Mouse (Mus musculus) intestine, embryonic 15.5 days (tissue): Measurements from ENCODE around the gene Gm20683. TPM values are rescaled to one million over a fixed set of nuclear protein-coding genes. Genes with fewer than 3 reads are reported as not detected.

Source experiments
- ATAC-seq: fragments of 200-750 bp; cut with Nextera tagmentation; 2 replicates; pipeline ENCODE4 v1.8.0; 2017; ENCODE audit warnings: moderate TSS enrichment, moderate library complexity
- H3K27ac ChIP-seq: fragments of 300-500 bp; sonication (generic); 2 replicates; pipeline ENCODE4 v1.5.1; 2015; ENCODE audit warnings: mild to moderate bottlenecking, inconsistent platforms
- H3K27me3 ChIP-seq: fragments of 300-500 bp; sonication (generic); replicated peaks from 2 replicates; pipeline ENCODE4 v1.6.1; 2015; ENCODE audit warnings: inconsistent platforms
- H3K36me3 ChIP-seq: fragments of 300-500 bp; sonication (generic); 2 replicates; pipeline ENCODE4 v1.6.1; 2015; ENCODE audit warnings: inconsistent platforms
- H3K4me1 ChIP-seq: fragments of 300-500 bp; sonication (generic); replicated peaks from 2 replicates; pipeline ENCODE4 v1.6.1; 2015; ENCODE audit warnings: inconsistent platforms
- H3K4me2 ChIP-seq: fragments of 300-500 bp; sonication (generic); replicated peaks from 2 replicates; pipeline ENCODE4 v1.6.1; 2015; ENCODE audit warnings: mild to moderate bottlenecking, inconsistent platforms
- H3K4me3 ChIP-seq: fragments of 300-500 bp; sonication (generic); replicated peaks from 2 replicates; pipeline ENCODE4 v1.5.1; 2015; ENCODE audit warnings: inconsistent platforms
- H3K9ac ChIP-seq: fragments of 300-500 bp; sonication (generic); 2 replicates; pipeline ENCODE4 v1.6.1; 2015; ENCODE audit warnings: inconsistent platforms
- H3K9me3 ChIP-seq: fragments of 300-500 bp; sonication (generic); 2 replicates; pipeline ENCODE4 v1.6.1; 2016; ENCODE audit warnings: inconsistent platforms
- WGBS: fragments of 180-500 bp; shearing (Covaris S2); methylation state at CpG from one replicate; pipeline ENCODE4 v1.1.7; 2015; 5-methylcytosine and 5-hydroxymethylcytosine counted together
- polyA plus RNA-seq: library from polyadenylated mRNA; unstranded; fragments of >200 nt; fragmentation: Nextera tagmentation; extraction: Ambion mirVana; gene quantifications from 2 replicates; pipeline ENCODE4 v1.2.1, GENCODE M21; 2015

Gene Gm20683
- polyA plus RNA-seq, 1 experiment from 2014 or later, result 1.1 TPM

- Histone ChIP-seq H3K4me3 (peak overlapping the region; percentile 91), H3K4me2 (peak overlapping the region; percentile 96), H3K9me3 (no peaks in the 10 kb centered on the region), H3K36me3 (no peaks in the 10 kb centered on the region; the same call in 1 of the 2 replicates), H3K27me3 (0 out of 2 replicates have a peak, but pooled peaks cover 2% of the 10 kb centered on the region), H3K9ac (peak overlapping the region; percentile 78), H3K27ac (peak overlapping the region; percentile 27; the same call in 1 of the 2 replicates), H3K4me1 (peaks cover 40% of the 10 kb centered on the region)
- peak; percentile 6; the same call in 1 of the 2 replicates for ATAC-seq
- 3% methylated on average over 37 of the region's 37 CpGs for WGBS
Observed at GRCm38 (mm10) chr17:25796211-25796771, 45.3 kb downstream of the Gm20683 start.

GRCm38 (mm10) chr17:25795609-25796092 lies 45.9 kb downstream of the Gm20683 start, which contains the start of gene AC134908.4:
AC134908.4 (minus strand) TSS chr17:25795659.
- Histone ChIP-seq H3K36me3 (no peaks in the 10 kb centered on the region; the same call in 1 of the 2 replicates), H3K4me2 (peak within 1 kb of the TSS; percentile 96), H3K4me1 (peaks cover 45% of the 10 kb centered on the region), H3K9me3 (no peaks in the 10 kb centered on the region), H3K9ac (peak within 1 kb of the TSS; percentile 78), H3K27ac (peak within 1 kb of the TSS; percentile 27; the same call in 1 of the 2 replicates), H3K27me3 (no peaks in the 10 kb centered on the region), H3K4me3 (peak within 1 kb of the TSS; percentile 91)
- WGBS, result 38% methylated on average over 6 of the region's 6 CpGs
- ATAC-seq, result no peak

GRCm38 (mm10) chr17:25794998-25795397 lies 46.6 kb downstream of the Gm20683 start:
- Histone ChIP-seq H3K9me3 (no peaks in the 10 kb centered on the region), H3K36me3 (no peaks in the 10 kb centered on the region; the same call in 1 of the 2 replicates), H3K27me3 (no peaks in the 10 kb centered on the region), H3K27ac (no peak overlapping the region), H3K9ac (0 out of 2 replicates have a peak overlapping the region, but pooled peaks have one; percentile 78), H3K4me2 (peak overlapping the region; percentile 96), H3K4me3 (no peak overlapping the region), H3K4me1 (peaks cover 47% of the 10 kb centered on the region)
- no peak for ATAC-seq
- WGBS, result 83% methylated on average over 17 of the region's 17 CpGs

GRCm38 (mm10) chr17:25794197-25794596 lies 47.4 kb downstream of the Gm20683 start:
- Histone ChIP-seq H3K9ac (0 out of 2 replicates have a peak overlapping the region, but pooled peaks have one; percentile 13), H3K4me2 (no peak overlapping the region), H3K4me3 (no peak overlapping the region), H3K36me3 (peaks cover 4% of the 10 kb centered on the region; the same call in 1 of the 2 replicates), H3K27ac (peak overlapping the region; percentile 95; the same call in 1 of the 2 replicates), H3K27me3 (no peaks in the 10 kb centered on the region), H3K9me3 (no peaks in the 10 kb centered on the region), H3K4me1 (peaks cover 47% of the 10 kb centered on the region)
- ATAC-seq, result no peak
- WGBS, result 78% methylated on average over 13 of the region's 13 CpGs

- Histone ChIP-seq H3K4me2 (peak within 1 kb of the TSS; percentile 86), H3K27me3 (no peaks in the 10 kb centered on the region), H3K9ac (peak within 1 kb of the TSS; percentile 72), H3K36me3 (peaks cover 11% of the 10 kb centered on the region; the same call in 1 of the 2 replicates), H3K27ac (peak within 1 kb of the TSS; percentile 95), H3K4me1 (peaks cover 47% of the 10 kb centered on the region), H3K9me3 (no peaks in the 10 kb centered on the region), H3K4me3 (peak within 1 kb of the TSS; percentile 69)
- under 1% methylated on average over 14 of the region's 14 CpGs for WGBS
- ATAC-seq, result peak; percentile 71
Observed at GRCm38 (mm10) chr17:25792615-25793014, 48.9 kb downstream of the Gm20683 start, which contains the start of gene Fam173a. Fam173a (minus strand) TSS chr17:25792901.

- WGBS, result under 1% methylated on average over 45 of the region's 45 CpGs
- ATAC-seq, result peak; percentile 78
- Histone ChIP-seq H3K4me1 (peaks cover 42% of the 10 kb centered on the region), H3K4me3 (peak overlapping the region; percentile 69), H3K4me2 (peak overlapping the region; percentile 86), H3K36me3 (peaks cover 14% of the 10 kb centered on the region; the same call in 1 of the 2 replicates), H3K27ac (peak overlapping the region; percentile 95), H3K9me3 (no peaks in the 10 kb centered on the region), H3K9ac (peak overlapping the region; percentile 72), H3K27me3 (no peaks in the 10 kb centered on the region)
Observed at GRCm38 (mm10) chr17:25791843-25792527, 49.6 kb downstream of the Gm20683 start.

- H3K4me3 ChIP-seq, result peak overlapping the region; percentile 69
- peaks cover 40% of the 10 kb centered on the region for H3K4me1 ChIP-seq
- 24% methylated on average over 19 of the region's 19 CpGs for WGBS
- peaks cover 14% of the 10 kb centered on the region; the same call in 1 of the 2 replicates for H3K36me3 ChIP-seq
- H3K9me3 ChIP-seq, result no peaks in the 10 kb centered on the region
- no peak; the same call in 1 of the 2 replicates for ATAC-seq
- H3K9ac ChIP-seq, result peak overlapping the region; percentile 72
- peak overlapping the region; percentile 95 for H3K27ac ChIP-seq
- peak overlapping the region; percentile 86 for H3K4me2 ChIP-seq
- no peaks in the 10 kb centered on the region for H3K27me3 ChIP-seq
Observed at GRCm38 (mm10) chr17:25791320-25791842, 50.2 kb downstream of the Gm20683 start.

- Histone ChIP-seq H3K4me1 (peaks cover 28% of the 10 kb centered on the region), H3K9me3 (no peaks in the 10 kb centered on the region), H3K4me2 (no peak overlapping the region), H3K4me3 (no peak overlapping the region), H3K9ac (no peak overlapping the region), H3K36me3 (peaks cover 25% of the 10 kb centered on the region), H3K27ac (no peak overlapping the region), H3K27me3 (no peaks in the 10 kb centered on the region)
- WGBS, result 89% methylated on average over 9 of the region's 9 CpGs
- no peak for ATAC-seq
Observed at GRCm38 (mm10) chr17:25786781-25787504, 54.6 kb downstream of the Gm20683 start.

- no peak for ATAC-seq
- Histone ChIP-seq H3K4me2 (peak within 1 kb of the TSS; percentile 83), H3K4me3 (peak within 1 kb of the TSS; percentile 74), H3K36me3 (peaks cover 31% of the 10 kb centered on the region), H3K9ac (peak within 1 kb of the TSS; percentile 69), H3K27ac (peak within 1 kb of the TSS; percentile 84; the same call in 1 of the 2 replicates), H3K4me1 (peaks cover 25% of the 10 kb centered on the region), H3K27me3 (no peaks in the 10 kb centered on the region), H3K9me3 (no peaks in the 10 kb centered on the region)
- WGBS, result 77% methylated on average over 3 of the region's 3 CpGs
Observed at GRCm38 (mm10) chr17:25786280-25786679, 55.3 kb downstream of the Gm20683 start, which contains the start of gene Ccdc78. Ccdc78 (plus strand) TSS chr17:25786580.

GRCm38 (mm10) chr17:25785281-25785745 lies 56.2 kb downstream of the Gm20683 start, which contains the start of gene Haghl:
Haghl (minus strand) TSS chr17:25785673.
- under 1% methylated on average over 23 of the region's 23 CpGs for WGBS
- H3K36me3 ChIP-seq, result peaks cover 34% of the 10 kb centered on the region
- peak within 1 kb of the TSS; percentile 84 for H3K27ac ChIP-seq
- H3K9me3 ChIP-seq, result no peaks in the 10 kb centered on the region
- peak within 1 kb of the TSS; percentile 74 for H3K4me3 ChIP-seq
- peak; percentile 89 for ATAC-seq
- H3K9ac ChIP-seq, result peak within 1 kb of the TSS; percentile 69
- H3K4me1 ChIP-seq, result peaks cover 18% of the 10 kb centered on the region
- H3K4me2 ChIP-seq, result peak within 1 kb of the TSS; percentile 83
- no peaks in the 10 kb centered on the region for H3K27me3 ChIP-seq
